Mouse (Mus musculus) kidney, embryonic 16.5 days (tissue): ENCODE data around the gene Cysrt1. TPM values are rescaled to one million over a fixed set of nuclear protein-coding genes. Genes with fewer than 3 reads are reported as not detected.
A peak's percentile ranks its signal among the peaks of the same experiment; 100 is the strongest.

Experiments used
- ATAC-seq: fragments of 200-750 bp; cut with Nextera tagmentation; 2 replicates; pipeline ENCODE4 v1.8.0; 2017; ENCODE audit warnings: moderate TSS enrichment; ENCODE audit not compliant: low FRiP score, low TSS enrichment
- H3K27ac ChIP-seq: fragments of 300-500 bp; sonication (generic); 2 replicates; pipeline ENCODE4 v1.5.1; 2014; ENCODE audit warnings: low read length
- H3K27me3 ChIP-seq: fragments of 300-500 bp; sonication (generic); 2 replicates; pipeline ENCODE4 v1.6.1; 2014; ENCODE audit warnings: low read length, control low read depth, mixed read lengths; ENCODE audit not compliant: insufficient read depth
- H3K36me3 ChIP-seq: fragments of 300-500 bp; sonication (generic); 2 replicates; pipeline ENCODE4 v1.6.1; 2014; ENCODE audit warnings: low read length, control low read depth, mixed read lengths; ENCODE audit not compliant: insufficient read depth
- H3K4me1 ChIP-seq: fragments of 300-500 bp; sonication (generic); 2 replicates; pipeline ENCODE4 v1.6.1; 2014; ENCODE audit warnings: low read length, control low read depth, mixed read lengths; ENCODE audit not compliant: insufficient read depth
- H3K4me2 ChIP-seq: fragments of 300-500 bp; sonication (generic); replicated peaks from 2 replicates; pipeline ENCODE4 v1.6.1; 2014; ENCODE audit warnings: low read depth, low read length
- H3K4me3 ChIP-seq: fragments of 300-500 bp; sonication (generic); 2 replicates; pipeline ENCODE4 v1.5.1; 2014; ENCODE audit warnings: mild to moderate bottlenecking, low read length
- H3K9ac ChIP-seq: fragments of 300-500 bp; sonication (generic); replicated peaks from 2 replicates; pipeline ENCODE4 v1.6.1; 2014; ENCODE audit warnings: low read length
- H3K9me3 ChIP-seq: fragments of 300-500 bp; sonication (generic); 2 replicates; pipeline ENCODE4 v1.6.1; 2016; ENCODE audit warnings: low read length, control low read depth
- WGBS: fragments of 180-500 bp; shearing (Covaris S2); extraction: QIAGEN DNeasy Blood & Tissue Kit; methylation state at CpG from one replicate; pipeline ENCODE4 v1.1.7; 2014; 5-methylcytosine and 5-hydroxymethylcytosine counted together
- polyA plus RNA-seq: library from polyadenylated mRNA; unstranded; fragments of >200 nt; fragmentation: Nextera tagmentation; extraction: Ambion mirVana; gene quantifications from 2 replicates; pipeline ENCODE4 v1.2.1, GENCODE M21; 2015

Cysrt1 gene
- polyA plus RNA-seq, 1 experiment from 2014 or later: 0.30 TPM

DNA sequence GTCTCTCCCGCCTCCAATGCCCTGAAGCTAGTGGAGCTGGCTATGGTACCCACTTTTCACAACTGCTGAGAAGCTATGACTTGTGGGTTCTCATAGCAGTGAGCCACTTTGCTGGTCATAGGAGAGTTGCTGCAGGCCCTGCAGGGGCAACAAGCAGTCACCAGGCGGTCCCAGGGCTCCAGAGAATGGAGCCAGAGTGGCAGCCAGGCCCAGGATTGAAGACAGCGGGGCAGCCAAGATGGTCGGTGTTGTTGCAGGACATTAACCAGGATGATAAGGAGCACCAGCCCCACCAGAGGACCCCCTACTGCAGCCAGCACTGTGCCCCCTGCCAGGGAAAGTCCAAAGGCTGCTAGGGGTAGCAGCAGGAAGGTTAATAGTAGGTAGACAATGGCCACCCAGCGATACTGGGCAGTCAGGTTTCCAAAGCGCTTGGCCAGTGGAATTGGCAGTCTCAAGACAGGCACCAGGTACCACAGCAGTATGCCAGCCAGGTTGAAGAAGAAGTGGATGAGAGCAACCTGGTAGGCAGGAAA is 13.2 kb downstream of the Cysrt1 start:
- Histone ChIP-seq H3K4me1 (peaks cover 19% of the 10 kb centered on the region), H3K9ac (peak overlapping the region; percentile 46), H3K4me2 (peak overlapping the region; percentile 49), H3K27ac (0 out of 2 replicates have a peak overlapping the region, but pooled peaks have one; percentile 88), H3K4me3 (no peak overlapping the region), H3K36me3 (no peaks in the 10 kb centered on the region), H3K9me3 (no peaks in the 10 kb centered on the region), H3K27me3 (no peaks in the 10 kb centered on the region)
- WGBS: 71% methylated on average over 6 of the region's 6 CpGs
- ATAC-seq: no peak

- 0% methylated on average over 7 of the region's 7 CpGs for WGBS
- peak overlapping the region; percentile 36; the same call in 1 of the 2 replicates for H3K9ac ChIP-seq
- H3K27me3 ChIP-seq: no peaks in the 10 kb centered on the region
- peak; percentile 24 for ATAC-seq
- H3K4me1 ChIP-seq: peaks cover 22% of the 10 kb centered on the region
- H3K4me3 ChIP-seq: peak overlapping the region; percentile 35
- no peaks in the 10 kb centered on the region for H3K9me3 ChIP-seq
- peak overlapping the region; percentile 88 for H3K27ac ChIP-seq
- H3K4me2 ChIP-seq: peak overlapping the region; percentile 49
- no peaks in the 10 kb centered on the region for H3K36me3 ChIP-seq
These were observed 13.8 kb downstream of the Cysrt1 start for GRCm38 (mm10) chr2:25228431-25228889.

DNA sequence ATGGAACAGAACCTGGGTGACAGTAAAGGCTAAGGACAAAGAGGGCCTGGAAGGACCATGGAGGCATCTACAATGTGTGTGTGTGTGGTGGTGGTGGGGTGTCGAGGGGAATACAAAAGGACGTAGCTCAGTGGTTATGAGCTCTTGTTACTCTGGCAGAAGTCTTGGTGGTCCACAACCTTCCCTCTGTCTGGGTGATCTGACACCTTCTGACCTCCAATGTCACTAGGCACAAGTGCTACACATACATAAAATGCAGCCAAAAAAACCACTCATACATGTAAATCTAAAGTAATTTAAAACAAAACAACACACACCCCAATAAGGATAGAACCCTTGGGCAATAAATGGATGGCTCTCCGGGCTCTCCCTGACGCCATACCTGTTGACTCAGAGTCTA is 14.8 kb downstream of the Cysrt1 start:
- no peaks in the 10 kb centered on the region for H3K9me3 ChIP-seq
- H3K36me3 ChIP-seq: 0 out of 2 replicates have a peak, but pooled peaks cover 3% of the 10 kb centered on the region
- WGBS: 94% methylated on average over 4 of the region's 4 CpGs
- H3K27ac ChIP-seq: no peak overlapping the region
- no peaks in the 10 kb centered on the region for H3K27me3 ChIP-seq
- H3K4me3 ChIP-seq: no peak overlapping the region
- peaks cover 26% of the 10 kb centered on the region for H3K4me1 ChIP-seq
- no peak for ATAC-seq
- H3K9ac ChIP-seq: no peak overlapping the region
- no peak overlapping the region for H3K4me2 ChIP-seq

DNA sequence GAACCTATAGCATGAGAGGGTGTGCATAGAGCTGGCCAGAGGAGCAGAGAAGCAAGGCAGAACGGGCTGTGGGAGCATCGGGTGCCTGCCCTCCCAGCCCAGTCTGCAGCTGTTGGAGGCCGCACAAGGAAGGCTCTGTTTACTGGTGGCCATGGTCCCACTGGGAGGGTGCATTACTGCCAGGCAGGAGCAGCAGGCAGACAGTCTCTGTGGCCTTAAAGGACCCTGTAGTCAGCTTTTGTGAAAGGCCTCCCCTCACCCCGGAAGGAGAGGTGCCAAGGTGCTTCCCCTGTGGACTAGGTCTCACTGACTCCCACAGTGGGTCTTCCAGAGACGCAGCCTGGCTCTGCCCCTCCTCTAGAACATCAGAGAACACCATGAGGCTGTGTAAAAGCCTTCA is 15.4 kb downstream of the Cysrt1 start:
- ATAC-seq: no peak

GRCm38 (mm10) chr2:25225811-25226379 is 16.4 kb downstream of the Cysrt1 start:
- Histone ChIP-seq H3K27me3 (no peaks in the 10 kb centered on the region), H3K9ac (peak overlapping the region; percentile 79), H3K4me3 (peak overlapping the region; percentile 85), H3K4me2 (peak overlapping the region; percentile 53), H3K27ac (peak overlapping the region; percentile 99), H3K9me3 (no peaks in the 10 kb centered on the region), H3K4me1 (peaks cover 28% of the 10 kb centered on the region), H3K36me3 (peaks cover 14% of the 10 kb centered on the region)
- WGBS: 79% methylated on average over 8 of the region's 8 CpGs
- ATAC-seq: no peak

More for the DNA sequence above, 15.4 kb downstream of the Cysrt1 start:
- Histone ChIP-seq H3K9ac (no peak overlapping the region), H3K9me3 (no peaks in the 10 kb centered on the region), H3K4me1 (peaks cover 26% of the 10 kb centered on the region), H3K27me3 (no peaks in the 10 kb centered on the region), H3K36me3 (peaks cover 5% of the 10 kb centered on the region), H3K4me2 (no peak overlapping the region), H3K27ac (no peak overlapping the region), H3K4me3 (no peak overlapping the region)
- 78% methylated on average over 5 of the region's 5 CpGs for WGBS

DNA sequence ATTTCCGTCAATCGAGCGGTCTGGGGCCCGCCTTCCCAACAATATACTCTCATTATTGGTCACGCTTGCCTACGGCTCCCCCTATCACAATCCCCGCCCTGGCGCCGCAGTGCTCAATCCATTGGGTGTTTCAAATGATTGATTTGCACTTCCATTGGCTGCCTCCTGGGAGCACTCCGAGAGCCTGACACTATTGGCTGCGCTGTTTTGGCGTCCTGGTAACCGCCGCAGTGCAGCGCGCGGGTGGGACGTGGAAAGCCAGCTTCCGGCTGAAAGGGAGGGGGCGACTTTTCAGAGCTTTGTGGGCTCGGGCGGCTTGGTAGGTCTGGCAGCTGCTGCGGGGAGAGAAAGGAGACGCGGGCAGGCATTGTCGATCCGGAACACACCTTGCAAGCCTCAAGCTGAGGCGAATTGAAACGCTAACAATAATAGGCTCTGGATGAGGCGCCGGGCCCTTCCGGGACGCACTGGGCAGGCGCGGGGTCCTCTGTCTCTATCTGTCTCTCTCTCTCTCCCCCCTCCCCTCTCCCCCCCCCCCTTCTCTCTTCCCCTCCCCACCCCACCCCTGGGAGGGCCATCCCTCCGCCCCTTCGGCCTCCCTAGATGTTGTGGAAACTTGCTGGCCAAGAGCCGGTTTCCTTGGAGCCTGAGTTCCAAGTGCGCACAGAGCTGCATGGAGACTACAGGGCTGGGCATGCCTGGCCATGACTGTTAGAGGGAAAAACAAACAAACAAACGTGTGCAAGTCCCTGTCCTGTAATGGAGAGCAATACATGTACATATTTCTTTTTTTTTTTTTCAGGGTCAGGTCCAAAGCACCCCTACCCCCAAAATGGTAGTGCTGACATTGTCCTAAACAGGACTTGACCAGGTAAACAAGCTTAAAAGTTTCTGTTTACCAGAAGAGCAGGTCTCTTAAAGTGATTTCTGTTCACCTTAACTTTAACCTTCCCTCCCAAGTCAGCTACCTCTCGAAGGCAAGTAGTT is 17.2 kb downstream of the Cysrt1 start:
- H3K36me3 ChIP-seq: peaks cover 14% of the 10 kb centered on the region
- no peaks in the 10 kb centered on the region for H3K9me3 ChIP-seq
- peaks cover 28% of the 10 kb centered on the region for H3K4me1 ChIP-seq
- H3K9ac ChIP-seq: peak overlapping the region; percentile 79
- H3K4me2 ChIP-seq: peak overlapping the region; percentile 53
- H3K27me3 ChIP-seq: no peaks in the 10 kb centered on the region
- WGBS: 2% methylated on average over 41 of the region's 41 CpGs
- peak; percentile 97 for ATAC-seq
- peak overlapping the region; percentile 85 for H3K4me3 ChIP-seq
- H3K27ac ChIP-seq: peak overlapping the region; percentile 99

GRCm38 (mm10) chr2:25224492-25224765 is 17.8 kb downstream of the Cysrt1 start, which contains the start of gene Tubb4b:
Gene Tubb4b (minus strand): TSS chr2:25224702.
- under 1% methylated on average over 17 of the region's 17 CpGs for WGBS
- Histone ChIP-seq H3K36me3 (peaks cover 14% of the 10 kb centered on the region), H3K4me1 (peaks cover 28% of the 10 kb centered on the region), H3K9me3 (no peaks in the 10 kb centered on the region), H3K27me3 (no peaks in the 10 kb centered on the region), H3K27ac (peak within 1 kb of the TSS; percentile 99), H3K4me3 (peak within 1 kb of the TSS; percentile 85), H3K9ac (peak within 1 kb of the TSS; percentile 90), H3K4me2 (peak within 1 kb of the TSS; percentile 78)
- no peak for ATAC-seq

DNA sequence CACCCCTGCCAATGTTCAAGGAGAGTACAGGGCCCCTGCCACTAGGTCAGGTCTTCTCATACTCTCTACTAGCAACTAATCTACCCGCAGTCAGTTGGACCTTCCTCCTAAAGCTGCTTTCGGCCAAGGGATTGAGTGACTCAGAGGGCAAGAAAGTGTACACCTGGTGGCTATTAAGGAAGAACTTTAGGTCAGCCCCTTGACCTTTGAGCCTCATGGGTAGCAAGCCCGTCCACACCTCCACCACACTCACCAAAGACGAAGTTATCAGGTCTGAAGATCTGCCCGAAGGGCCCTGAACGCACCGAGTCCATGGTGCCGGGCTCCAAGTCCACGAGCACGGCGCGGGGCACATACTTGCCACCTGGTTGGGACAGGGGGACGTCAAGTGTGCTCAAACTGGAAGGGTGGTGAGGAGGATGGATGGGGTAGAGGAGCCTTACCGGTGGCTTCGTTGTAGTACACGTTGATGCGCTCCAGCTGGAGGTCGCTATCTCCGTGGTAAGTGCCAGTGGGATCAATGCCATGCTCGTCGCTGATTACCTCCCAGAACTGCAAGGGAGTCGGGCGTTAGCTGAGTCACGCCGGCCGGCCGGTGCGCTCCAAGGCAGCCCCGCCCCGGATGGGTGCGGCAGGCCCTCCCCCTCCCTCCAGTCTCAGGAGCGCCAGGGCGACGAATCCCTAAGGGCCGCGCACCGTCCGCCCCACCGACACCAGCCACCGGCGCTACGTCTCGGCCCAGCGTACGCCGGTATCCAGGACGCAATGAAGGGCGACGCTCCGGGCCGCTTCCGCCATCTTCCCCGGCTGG is 18.4 kb downstream of the Cysrt1 start:
- ATAC-seq: peak; percentile 37

GRCm38 (mm10) chr2:25221331-25221772 is 20.9 kb downstream of the Cysrt1 start:
- WGBS: 72% methylated on average over 5 of the region's 5 CpGs
- H3K4me2 ChIP-seq: no peak overlapping the region
- no peaks in the 10 kb centered on the region for H3K9me3 ChIP-seq
- H3K27me3 ChIP-seq: no peaks in the 10 kb centered on the region
- no peak for ATAC-seq
- peaks cover 14% of the 10 kb centered on the region for H3K36me3 ChIP-seq
- H3K4me3 ChIP-seq: no peak overlapping the region
- H3K4me1 ChIP-seq: peaks cover 16% of the 10 kb centered on the region
- H3K27ac ChIP-seq: no peak overlapping the region
- H3K9ac ChIP-seq: no peak overlapping the region

More for the DNA sequence above, 18.4 kb downstream of the Cysrt1 start:
- peaks cover 14% of the 10 kb centered on the region for H3K36me3 ChIP-seq
- peaks cover 26% of the 10 kb centered on the region for H3K4me1 ChIP-seq
- peak overlapping the region; percentile 90 for H3K9ac ChIP-seq
- H3K27ac ChIP-seq: peak overlapping the region; percentile 97
- under 1% methylated on average over 53 of the region's 53 CpGs for WGBS
- H3K27me3 ChIP-seq: no peaks in the 10 kb centered on the region
- H3K4me2 ChIP-seq: peak overlapping the region; percentile 78
- H3K9me3 ChIP-seq: no peaks in the 10 kb centered on the region
- H3K4me3 ChIP-seq: peak overlapping the region; percentile 85
